Mouse (Mus musculus): ENCODE measurements around the gene Srgn.

Gene Srgn

GRCm38 (mm10) chr10:62481108-62481852 is 46.0 kb downstream of the Srgn start:
- WGBS = 56% methylated on average over 7 of the region's 7 CpGs

- WGBS = 70% methylated on average over 2 of the region's 2 CpGs
These were observed 50.3 kb downstream of the Srgn start for GRCm38 (mm10) chr10:62476980-62477379.

- WGBS = 89% methylated on average over 10 of the region's 10 CpGs
These were observed 52.3 kb downstream of the Srgn start for GRCm38 (mm10) chr10:62474944-62475343.

- 53% methylated on average over 5 of the region's 5 CpGs for WGBS
These were observed 56.1 kb downstream of the Srgn start for GRCm38 (mm10) chr10:62471105-62471504.

- WGBS = 77% methylated on average over 4 of the region's 4 CpGs
These were observed 57.5 kb downstream of the Srgn start for GRCm38 (mm10) chr10:62469736-62470135.

- 73% methylated on average over 11 of the region's 11 CpGs for WGBS
These were observed 75.2 kb downstream of the Srgn start for GRCm38 (mm10) chr10:62452001-62452400.

- WGBS = 30% methylated on average over 18 of the region's 18 CpGs
These were observed 77.0 kb downstream of the Srgn start for GRCm38 (mm10) chr10:62450280-62450640.

GRCm38 (mm10) chr10:62449364-62450279 is 77.6 kb downstream of the Srgn start, which contains the start of the genes 4930507D05Rik and Supv3l1:
Gene 4930507D05Rik (plus strand): TSS chr10:62449489.
Gene Supv3l1 (minus strand): TSS chr10:62449738.
- under 1% methylated on average over 73 of the region's 73 CpGs for WGBS

All from cerebral cortex, adult 2 months (tissue).